Mouse (Mus musculus) frontal cortex, adult (tissue): ENCODE measurements around the gene Eif4a3.
"Not testable (repeated sequence)": the region's sequence is repeated elsewhere in the genome, so short reads cannot be mapped to it uniquely, and the experiment has no call there.

Experiments used
- ATAC-seq: cut with Nextera tagmentation; 2 replicates; pipeline ENCODE4 v1.9.2; 2017; ENCODE audit warnings: mild to moderate bottlenecking, moderate library complexity, mixed read lengths; ENCODE audit not compliant: low TSS enrichment

The Eif4a3 gene

GRCm38 (mm10) chr11:119298917-119299316 is 972 bp downstream of the Eif4a3 start:
- no peak for ATAC-seq

DNA sequence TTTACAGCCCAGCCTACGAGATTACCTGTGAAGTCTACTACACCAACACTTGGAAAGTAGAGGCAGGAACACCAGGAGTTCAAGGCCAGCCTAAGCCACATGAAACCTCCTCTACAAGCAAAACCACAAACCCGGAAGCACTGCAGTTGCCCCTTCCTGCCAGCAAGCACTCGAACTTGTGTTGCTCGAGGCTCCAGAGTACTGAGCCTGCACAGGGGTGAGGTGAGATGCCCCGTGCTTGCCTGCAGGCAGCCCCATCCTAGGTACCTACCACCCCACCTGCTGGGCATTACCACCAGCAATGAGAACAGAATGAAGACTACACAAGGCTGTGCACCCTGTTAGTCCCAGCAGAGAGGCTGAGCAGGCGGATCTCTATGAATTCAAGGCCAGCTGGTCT is 1.9 kb downstream of the Eif4a3 start:
- no peak for ATAC-seq

GRCm38 (mm10) chr11:119292861-119293260 is 7.0 kb downstream of the Eif4a3 start:
- ATAC-seq: not testable (repeated sequence)

DNA sequence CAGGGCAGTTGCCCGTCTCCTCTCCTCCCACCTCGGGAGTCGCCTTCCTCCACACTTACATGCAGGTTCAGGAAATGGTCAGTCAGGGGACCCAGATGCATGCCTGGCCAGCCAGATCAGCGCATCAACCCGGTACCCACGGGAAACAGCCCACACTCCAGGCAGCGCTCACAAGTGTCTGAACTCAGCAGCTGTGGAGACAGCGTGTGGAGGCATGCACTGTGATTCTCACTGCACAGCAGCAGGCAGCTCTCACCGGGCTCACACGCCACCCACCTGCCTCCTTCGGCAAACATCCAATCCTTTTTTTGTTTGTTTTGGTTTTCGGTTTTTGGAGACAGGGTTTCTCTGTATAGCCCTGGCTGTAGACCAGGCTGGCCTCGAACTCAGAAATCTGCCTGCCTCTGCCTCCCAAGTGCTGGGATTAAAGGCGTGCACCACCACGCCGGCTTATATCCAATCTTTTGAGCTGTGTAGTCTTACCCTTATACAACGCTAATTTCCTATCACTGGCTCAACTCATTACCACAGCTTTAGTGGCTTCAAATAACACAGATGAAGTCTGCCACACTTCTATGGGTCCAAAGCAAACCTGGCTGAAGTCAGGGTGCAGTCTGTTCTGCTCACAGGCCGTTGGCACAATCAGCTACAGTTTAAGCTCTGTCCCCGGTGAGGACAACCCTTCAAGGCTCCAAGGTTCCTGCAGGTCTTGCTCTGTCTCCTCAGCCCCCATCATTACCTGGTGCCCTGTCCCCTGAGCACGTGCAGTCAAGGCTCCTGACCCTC is 12.5 kb downstream of the Eif4a3 start:
- peak; percentile 77; the same call in 1 of the 2 replicates for ATAC-seq

DNA sequence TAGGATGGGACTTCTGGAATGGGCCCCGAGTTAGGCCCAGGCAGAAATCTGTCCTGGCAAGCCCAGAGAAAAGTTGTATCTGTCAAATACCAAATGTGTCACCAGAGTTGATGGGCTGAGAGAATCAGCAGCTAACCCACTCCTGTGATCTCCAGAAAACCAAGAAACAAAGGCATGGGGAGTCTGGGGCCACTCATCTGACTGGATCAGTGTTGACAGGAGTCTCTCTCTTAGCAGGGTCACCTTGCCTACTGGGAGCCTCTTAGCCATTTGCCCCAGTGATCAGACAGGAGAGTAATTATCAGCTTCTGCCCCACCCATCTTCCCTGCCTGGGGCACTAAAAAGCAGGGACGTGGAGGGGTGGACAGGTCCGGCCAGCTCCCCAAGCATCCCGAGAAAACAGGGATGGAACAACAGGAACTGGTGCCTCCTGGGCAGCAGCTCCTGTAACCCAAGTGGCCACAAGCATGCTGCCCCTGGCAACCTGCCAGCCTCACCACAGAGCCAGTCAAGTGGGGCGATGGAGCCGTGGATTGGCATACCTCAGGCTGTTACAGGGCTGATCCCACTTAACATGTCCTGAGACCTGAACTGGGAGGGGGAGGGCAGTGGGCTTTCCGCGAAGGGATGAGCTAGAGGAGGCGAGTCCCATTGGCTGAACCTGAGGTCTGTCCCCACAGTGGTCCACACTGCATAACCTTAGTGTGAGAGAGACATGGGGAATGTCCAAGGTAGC is 13.9 kb downstream of the Eif4a3 start:
- no peak for ATAC-seq

DNA sequence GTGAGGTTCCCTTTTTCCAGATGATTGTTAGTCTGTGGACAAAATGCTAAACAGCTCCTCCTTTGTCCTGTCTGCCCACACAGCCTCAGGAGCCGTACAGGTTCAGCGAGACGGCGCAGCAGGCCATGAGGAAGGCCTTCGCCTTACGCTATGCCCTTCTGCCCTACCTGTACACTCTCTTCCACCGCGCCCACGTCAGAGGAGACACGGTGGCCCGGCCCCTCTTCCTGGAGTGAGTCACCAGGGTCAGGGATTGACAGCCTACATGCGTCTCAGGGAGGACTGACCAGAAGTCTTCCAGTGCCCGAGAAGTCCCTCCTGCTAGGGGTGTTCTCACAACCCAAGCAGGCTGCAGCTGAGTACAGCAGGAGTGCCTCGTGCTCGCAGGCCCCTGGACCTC is 18.9 kb downstream of the Eif4a3 start:
- ATAC-seq: no peak

GRCm38 (mm10) chr11:119273186-119273930 is 26.5 kb downstream of the Eif4a3 start:
- ATAC-seq: no peak

GRCm38 (mm10) chr11:119272492-119272891 is 27.4 kb downstream of the Eif4a3 start:
- not testable (repeated sequence) for ATAC-seq

DNA sequence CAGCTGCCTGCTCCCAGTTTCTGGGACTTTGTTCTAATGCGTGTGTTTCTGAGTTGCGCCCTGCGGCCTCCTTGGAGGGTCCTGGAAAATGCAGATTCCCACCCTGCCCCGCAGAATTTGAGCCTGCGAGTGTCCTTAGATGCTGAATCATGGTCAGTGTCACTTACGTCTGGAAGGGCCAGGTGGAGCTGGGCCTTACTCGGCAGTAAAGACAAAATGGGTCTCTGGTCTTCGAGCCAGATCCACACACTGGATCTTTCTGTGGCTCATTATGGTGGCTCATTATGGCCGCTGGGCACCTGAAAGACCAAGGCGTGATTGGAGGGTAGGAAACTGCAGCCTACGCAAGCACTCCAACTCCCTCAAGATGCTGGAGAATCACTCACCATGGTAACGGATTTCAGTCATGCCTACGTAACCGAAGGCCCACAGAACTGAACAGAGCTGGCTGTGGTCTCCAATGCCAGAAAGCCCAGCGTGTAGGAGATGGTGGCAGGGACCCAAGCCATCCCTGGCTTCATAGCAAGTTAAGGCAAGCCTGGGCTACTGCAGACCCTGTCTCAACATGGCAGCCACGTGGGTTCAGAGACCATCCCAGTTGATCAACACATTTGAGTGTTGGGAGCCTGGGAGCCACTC is 31.2 kb downstream of the Eif4a3 start:
- ATAC-seq: peak; percentile 69

DNA sequence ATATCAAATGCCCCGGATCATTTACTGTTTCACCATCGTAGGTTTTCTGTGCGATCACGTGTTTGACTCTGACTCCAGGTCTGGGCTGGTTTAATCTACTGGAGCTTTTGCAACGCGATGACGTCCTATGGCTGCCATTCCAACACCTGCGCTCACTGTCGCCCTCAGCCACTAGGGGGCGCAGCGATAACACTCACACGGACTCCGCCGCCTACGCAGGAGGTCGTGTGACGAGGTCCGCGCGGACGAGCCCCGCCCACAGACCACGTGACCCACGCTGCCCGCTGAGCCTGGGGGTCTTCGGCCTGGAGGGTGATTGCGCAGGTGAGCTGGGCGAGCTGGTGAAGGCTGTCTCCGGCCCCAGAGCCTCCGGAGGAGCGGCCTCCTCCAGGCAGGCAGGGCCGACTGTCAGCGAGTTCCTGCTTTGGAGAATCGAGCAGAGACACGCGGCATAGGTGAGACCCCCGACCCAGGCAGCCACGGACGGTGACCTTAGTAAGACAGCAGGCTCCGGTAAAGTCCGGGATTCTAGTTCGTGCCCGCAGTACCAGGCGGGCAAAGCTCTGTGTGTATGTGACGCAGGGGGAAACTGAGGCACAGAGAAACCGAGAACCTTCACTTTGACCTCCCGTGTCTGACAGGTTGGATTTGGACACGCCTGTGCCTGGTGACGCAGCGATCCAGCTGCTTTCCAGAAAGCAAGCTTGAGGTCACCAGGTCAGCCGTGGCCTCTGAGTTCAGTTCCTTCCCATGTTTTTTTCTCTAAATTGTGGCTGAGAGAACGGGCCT is 31.9 kb downstream of the Eif4a3 start, which contains the start of gene Gaa:
Gene Gaa (plus strand): TSS at position 120 of the 789 bp plus-strand sequence.
- ATAC-seq: peak; percentile 66

DNA sequence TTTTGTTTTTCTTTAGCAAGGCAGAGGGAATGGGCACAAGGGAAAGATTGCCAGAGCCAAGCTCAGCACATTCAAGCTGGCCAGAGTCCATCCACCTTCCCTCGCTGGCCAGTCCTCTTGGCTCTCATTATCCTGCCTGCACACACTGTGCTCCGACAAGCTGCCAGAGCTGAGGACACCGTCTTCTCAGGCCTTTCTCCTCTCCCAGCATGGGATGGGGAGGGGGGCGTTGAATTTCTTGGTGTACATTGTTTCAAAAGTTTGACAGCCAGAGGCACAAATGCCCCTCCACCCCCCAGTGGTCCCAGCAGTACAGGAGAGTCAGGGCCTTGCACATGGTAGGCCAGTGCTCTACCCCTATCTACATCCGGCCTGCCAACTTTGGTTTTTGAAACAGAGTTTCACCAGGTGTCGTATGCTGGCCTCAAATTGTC is 32.6 kb downstream of the Eif4a3 start:
- ATAC-seq: no peak

DNA sequence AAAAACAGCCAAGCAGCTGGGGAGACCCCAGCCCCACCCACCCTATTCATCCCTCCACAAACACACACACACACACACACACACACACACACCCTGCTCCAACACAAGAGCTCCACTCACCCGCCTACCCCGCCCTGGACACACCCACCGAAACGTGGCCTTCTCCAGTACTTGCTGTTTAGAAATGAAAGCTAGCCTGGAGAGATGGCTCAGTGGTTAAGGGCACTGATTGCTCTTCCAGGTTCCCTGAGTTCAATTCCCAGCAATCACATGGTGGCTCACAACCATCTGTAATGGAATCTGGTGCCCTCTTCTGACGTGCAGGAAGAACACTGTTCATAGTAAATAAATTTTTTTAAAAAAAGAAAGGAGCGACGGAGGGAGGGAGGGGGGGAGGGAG is 34.1 kb downstream of the Eif4a3 start:
- ATAC-seq: no peak

DNA sequence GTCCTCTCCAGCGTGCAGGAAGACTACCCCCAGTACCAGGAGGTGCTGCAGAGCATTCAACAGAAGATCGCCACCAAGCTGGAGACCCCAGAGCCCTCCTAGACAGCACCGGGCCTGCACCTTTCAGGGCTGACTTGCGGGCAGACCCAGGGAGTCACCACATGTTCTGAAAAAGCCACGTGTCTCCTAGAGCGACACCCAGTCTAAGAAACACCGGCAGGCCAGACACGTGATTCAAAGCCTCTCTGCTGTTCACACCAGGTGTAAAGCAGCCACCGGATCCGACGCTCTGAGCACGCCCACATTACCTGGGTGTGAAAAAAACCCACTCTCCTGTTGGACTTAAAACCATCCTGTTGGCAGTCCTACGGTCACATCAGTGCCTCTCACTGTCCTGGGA is 35.5 kb downstream of the Eif4a3 start:
- no peak for ATAC-seq

GRCm38 (mm10) chr11:119259977-119260376 is 39.9 kb downstream of the Eif4a3 start:
- ATAC-seq: no peak

GRCm38 (mm10) chr11:119258572-119259322 is 41.1 kb downstream of the Eif4a3 start:
- ATAC-seq: peak; percentile 76

DNA sequence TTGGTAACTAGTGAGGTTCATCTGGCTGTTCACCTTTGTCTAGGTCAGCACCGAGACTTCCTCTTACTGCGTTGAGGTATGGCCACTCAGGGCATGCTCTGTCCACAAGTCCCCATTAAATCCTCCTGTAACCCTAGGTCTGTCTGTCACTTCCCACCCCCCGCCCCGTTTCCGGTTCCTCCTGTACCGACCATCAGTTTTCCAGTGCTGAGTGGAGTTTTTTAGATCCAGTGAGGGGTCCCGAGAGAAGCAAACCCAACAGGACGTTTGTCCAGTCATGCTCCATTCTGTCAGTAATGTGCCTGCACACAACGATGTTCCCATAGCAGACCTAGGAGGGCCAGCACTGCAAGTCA is 41.7 kb downstream of the Eif4a3 start:
- ATAC-seq: no peak

DNA sequence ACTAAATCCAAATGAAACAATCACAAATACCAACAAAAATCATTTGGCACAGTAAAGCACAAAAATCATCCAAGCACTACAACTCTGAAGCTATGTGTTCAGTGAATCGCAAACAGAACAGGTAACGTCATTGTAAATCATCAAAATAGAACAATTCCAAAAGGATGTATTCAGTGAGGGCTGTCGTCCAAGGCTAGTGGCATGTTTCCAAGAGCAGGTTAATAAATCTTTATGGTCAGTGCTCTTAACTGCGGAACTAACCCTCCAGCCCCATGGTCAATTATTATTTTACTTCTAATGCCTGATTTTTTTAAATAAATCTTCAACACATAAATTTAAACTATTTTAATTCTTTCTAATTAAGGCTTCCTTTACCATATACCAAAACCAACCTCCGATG is 43.3 kb downstream of the Eif4a3 start:
- ATAC-seq: not testable (repeated sequence)

- ATAC-seq: peak; percentile 73; the same call in 1 of the 2 replicates
Measured at GRCm38 (mm10) chr11:119252854-119253541, 46.9 kb downstream of the Eif4a3 start.

DNA sequence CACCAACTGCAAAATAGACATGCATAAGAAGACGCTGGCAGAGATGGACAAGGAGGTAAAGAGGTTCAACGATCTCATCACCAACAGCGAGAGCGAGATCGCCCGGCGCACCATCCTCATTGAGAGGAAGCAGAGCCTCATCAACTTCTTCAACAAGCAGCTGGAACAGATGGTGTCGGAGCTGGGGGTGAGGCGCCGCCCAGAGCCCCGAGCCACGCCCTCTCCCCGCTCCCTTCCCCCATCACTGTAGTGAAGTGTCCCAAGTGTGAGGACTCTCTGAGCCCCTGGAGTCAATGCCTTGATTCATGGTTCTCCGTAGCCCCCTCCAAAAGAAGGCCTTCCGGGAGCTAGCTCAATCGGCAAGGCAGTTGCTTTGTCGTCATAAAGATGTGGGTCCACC is 48.9 kb downstream of the Eif4a3 start:
- no peak for ATAC-seq

GRCm38 (mm10) chr11:119249011-119249410 is 50.9 kb downstream of the Eif4a3 start:
- peak; percentile 34; the same call in 1 of the 2 replicates for ATAC-seq
